Mouse (Mus musculus) testis, adult 2 months (tissue): ENCODE results near the gene B430306N03Rik. TPM values are rescaled to one million over a fixed set of nuclear protein-coding genes. Genes with fewer than 3 reads are reported as not detected.

Source experiments
- H3K27ac ChIP-seq: fragments of 200-500 bp; 2 replicates; pipeline ENCODE4 v1.5.1; 2012; ENCODE audit warnings: low read depth, low read length; ENCODE audit not compliant: control insufficient read depth, insufficient read depth
- H3K27me3 ChIP-seq: fragments of 200-500 bp; 2 replicates; pipeline ENCODE4 v1.6.1; 2012; ENCODE audit warnings: mild to moderate bottlenecking, low read length, moderate library complexity; ENCODE audit not compliant: control insufficient read depth, insufficient read depth
- H3K36me3 ChIP-seq: fragments of 200-500 bp; 2 replicates; pipeline ENCODE4 v1.6.1; 2012; ENCODE audit warnings: mild to moderate bottlenecking, low read length; ENCODE audit not compliant: control insufficient read depth, insufficient read depth
- H3K4me1 ChIP-seq: fragments of 200-500 bp; 2 replicates; pipeline ENCODE4 v1.6.1; 2012; ENCODE audit warnings: low read length; ENCODE audit not compliant: control insufficient read depth, insufficient read depth
- H3K4me3 ChIP-seq: fragments of 200-500 bp; 2 replicates; pipeline ENCODE4 v1.5.1; 2012; ENCODE audit warnings: low read depth, mild to moderate bottlenecking, low read length, moderate library complexity, mixed read lengths; ENCODE audit not compliant: control insufficient read depth
- CTCF ChIP-seq: fragments of 200-500 bp; IDR thresholded peaks from 2 replicates; pipeline ENCODE4 v1.5.1; 2012; ENCODE audit warnings: low read depth, mild to moderate bottlenecking, inconsistent platforms, low read length, moderate library complexity; ENCODE audit not compliant: control insufficient read depth, insufficient read depth, insufficient replicate concordance
- POLR2A ChIP-seq: fragments of 200-500 bp; IDR thresholded peaks from 2 replicates; pipeline ENCODE4 v1.6.1; 2012; ENCODE audit warnings: low read depth, mild to moderate bottlenecking, inconsistent platforms, low read length, moderate library complexity; ENCODE audit not compliant: control insufficient read depth
- polyA plus RNA-seq: library from polyadenylated mRNA; depleted of rRNA; stranded (reverse); fragments of >200 nt; gene quantifications from 2 replicates; pipeline ENCODE4 v1.2.3, GENCODE M21; 2012; rRNA removed

Gene B430306N03Rik
- polyA plus RNA-seq, 1 experiment, result 9.8 TPM

- no peaks in the 10 kb centered on the region for H3K27me3 ChIP-seq
- TF ChIP-seq POLR2A (no peak), CTCF (no peak)
Measured at GRCm38 (mm10) chr17:48362966-48363365, 47.0 kb downstream of the B430306N03Rik start.

GRCm38 (mm10) chr17:48363421-48363965 is 47.6 kb downstream of the B430306N03Rik start:
- TF ChIP-seq POLR2A, result no peak
- TF ChIP-seq CTCF, result no peak
- Histone ChIP-seq H3K4me1 (peaks cover 4% of the 10 kb centered on the region; the same call in 1 of the 2 replicates), H3K36me3 (no peaks in the 10 kb centered on the region), H3K27me3 (no peaks in the 10 kb centered on the region), H3K4me3 (no peak overlapping the region), H3K27ac (no peak overlapping the region)

More at GRCm38 (mm10) chr17:48362966-48363365, 47.0 kb downstream of the B430306N03Rik start:
- H3K4me1 ChIP-seq, result peaks cover 4% of the 10 kb centered on the region; the same call in 1 of the 2 replicates
- no peak overlapping the region for H3K27ac ChIP-seq
- H3K36me3 ChIP-seq, result no peaks in the 10 kb centered on the region
- no peak overlapping the region for H3K4me3 ChIP-seq

- H3K4me1 ChIP-seq, result peaks cover 4% of the 10 kb centered on the region; the same call in 1 of the 2 replicates
- H3K27ac ChIP-seq, result no peak overlapping the region
- H3K36me3 ChIP-seq, result no peaks in the 10 kb centered on the region
- no peak overlapping the region for H3K4me3 ChIP-seq
- H3K27me3 ChIP-seq, result no peaks in the 10 kb centered on the region
- no peak for TF ChIP-seq POLR2A
- no peak for TF ChIP-seq CTCF
Measured at GRCm38 (mm10) chr17:48365511-48366155, 49.7 kb downstream of the B430306N03Rik start.

- no peaks in the 10 kb centered on the region for H3K36me3 ChIP-seq
- no peak overlapping the region for H3K4me3 ChIP-seq
- TF ChIP-seq POLR2A, result no peak
- TF ChIP-seq CTCF, result no peak
- H3K4me1 ChIP-seq, result peaks cover 4% of the 10 kb centered on the region; the same call in 1 of the 2 replicates
- no peaks in the 10 kb centered on the region for H3K27me3 ChIP-seq
- no peak overlapping the region for H3K27ac ChIP-seq
Measured at GRCm38 (mm10) chr17:48366806-48367205, 50.9 kb downstream of the B430306N03Rik start.

GRCm38 (mm10) chr17:48371621-48372020 is 55.7 kb downstream of the B430306N03Rik start:
- Histone ChIP-seq H3K27me3 (no peaks in the 10 kb centered on the region), H3K4me3 (no peak overlapping the region), H3K4me1 (no peaks in the 10 kb centered on the region), H3K36me3 (no peaks in the 10 kb centered on the region), H3K27ac (no peak overlapping the region)
- no peak for TF ChIP-seq CTCF
- TF ChIP-seq POLR2A, result no peak

- no peaks in the 10 kb centered on the region for H3K27me3 ChIP-seq
- H3K27ac ChIP-seq, result no peak overlapping the region
- no peak for TF ChIP-seq CTCF
- TF ChIP-seq POLR2A, result no peak
- H3K4me1 ChIP-seq, result no peaks in the 10 kb centered on the region
- H3K4me3 ChIP-seq, result no peak overlapping the region
- H3K36me3 ChIP-seq, result no peaks in the 10 kb centered on the region
Measured at GRCm38 (mm10) chr17:48372987-48373386, 57.0 kb downstream of the B430306N03Rik start.

- TF ChIP-seq CTCF (no peak), POLR2A (no peak)
- Histone ChIP-seq H3K36me3 (no peaks in the 10 kb centered on the region), H3K4me1 (no peaks in the 10 kb centered on the region), H3K4me3 (no peak overlapping the region), H3K27me3 (no peaks in the 10 kb centered on the region), H3K27ac (no peak overlapping the region)
Measured at GRCm38 (mm10) chr17:48376102-48376501, 60.2 kb downstream of the B430306N03Rik start.

Other genes with a start within 250 kb of the B430306N03Rik start
- gene 1700067P10Rik, start 226.8 kb upstream of the B430306N03Rik start, polyA plus RNA-seq, result 159 and 164 TPM in 2 replicates
- not detected in 2 replicates for gene 9830107B12Rik, start 169.9 kb upstream of the B430306N03Rik start, polyA plus RNA-seq
- gene A530064D06Rik, start 148.9 kb upstream of the B430306N03Rik start, polyA plus RNA-seq, result 0.05 and 0.07 TPM in 2 replicates
- 2.1 and 2.6 TPM in 2 replicates for gene Trem1, start 83.4 kb upstream of the B430306N03Rik start, polyA plus RNA-seq
- gene Trem3, start 68.4 kb upstream of the B430306N03Rik start, polyA plus RNA-seq, result not detected in 2 replicates
- 0.16 TPM in 1 of 2 replicates, not detected in the other for gene Treml4, start 51.8 kb upstream of the B430306N03Rik start, polyA plus RNA-seq
- not detected in 2 replicates for gene Treml2, start 16.6 kb upstream of the B430306N03Rik start, polyA plus RNA-seq
- gene Trem2, start 30.3 kb downstream of the B430306N03Rik start, polyA plus RNA-seq, result 1.3 and 2.4 TPM in 2 replicates
- 0.17 TPM in 1 of 2 replicates, not detected in the other for gene Treml1, start 43.8 kb downstream of the B430306N03Rik start, polyA plus RNA-seq
- gene Nfya, start 93.8 kb downstream of the B430306N03Rik start, polyA plus RNA-seq, result 73.1 and 73.8 TPM in 2 replicates
- gene Oard1, start 93.9 kb downstream of the B430306N03Rik start, polyA plus RNA-seq, result 16.3 and 19.2 TPM in 2 replicates
- 0.41 and 0.76 TPM in 2 replicates for gene Apobec2, start 116.8 kb downstream of the B430306N03Rik start, polyA plus RNA-seq
- gene Tspo2, start 135.4 kb downstream of the B430306N03Rik start, polyA plus RNA-seq, result not detected in 2 replicates
- gene Unc5cl, start 138.8 kb downstream of the B430306N03Rik start, polyA plus RNA-seq, result 0.73 and 1.4 TPM in 2 replicates